Mouse (Mus musculus): ENCODE data around the gene Pou4f1. TPM values are rescaled to one million over a fixed set of nuclear protein-coding genes. Genes with fewer than 3 reads are reported as not detected.

Gene Pou4f1
- polyA plus RNA-seq, 1 experiment from 2014 or later = 0.25 TPM

- Histone ChIP-seq H3K4me1 (replicated peaks; ENCODE audit: control insufficient read depth, insufficient read depth, low read length) (peaks cover 16% of the 10 kb centered on the region), H3K27ac (ENCODE audit: low read length) (no peak overlapping the region), H3K9me3 (ENCODE audit: control insufficient read depth, low read length) (no peaks in the 10 kb centered on the region), H3K4me3 (ENCODE audit: low read length) (peak overlapping the region; percentile 37), H3K27me3 (ENCODE audit: control insufficient read depth, insufficient read depth, low read depth, low read length) (peaks cover 91% of the 10 kb centered on the region), H3K36me3 (ENCODE audit: control insufficient read depth, insufficient read depth, low read length) (no peaks in the 10 kb centered on the region), H3K4me2 (ENCODE audit: low read depth, low read length) (peak overlapping the region; percentile 35; the same call in 1 of the 2 replicates), H3K9ac (ENCODE audit: low read length) (no peak overlapping the region)
- ATAC-seq (ENCODE audit: low read depth) = no peak
- WGBS = 2% methylated on average over 26 of the region's 43 CpGs
Observed at GRCm38 (mm10) chr14:104466557-104466956, 1.2 kb downstream of the Pou4f1 start.

GRCm38 (mm10) chr14:104465483-104466235 lies 2.1 kb downstream of the Pou4f1 start:
- no peak overlapping the region for H3K27ac ChIP-seq (ENCODE audit: low read length)
- H3K4me3 ChIP-seq (ENCODE audit: low read length) = peak overlapping the region; percentile 37
- H3K4me1 ChIP-seq (replicated peaks; ENCODE audit: control insufficient read depth, insufficient read depth, low read length) = peaks cover 16% of the 10 kb centered on the region
- no peaks in the 10 kb centered on the region for H3K9me3 ChIP-seq (ENCODE audit: control insufficient read depth, low read length)
- H3K27me3 ChIP-seq (ENCODE audit: control insufficient read depth, insufficient read depth, low read depth, low read length) = peaks cover 91% of the 10 kb centered on the region
- peak overlapping the region; percentile 50 for H3K4me2 ChIP-seq (ENCODE audit: low read depth, low read length)
- H3K36me3 ChIP-seq (ENCODE audit: control insufficient read depth, insufficient read depth, low read length) = no peaks in the 10 kb centered on the region
- no peak for ATAC-seq (ENCODE audit: low read depth)
- WGBS = under 1% methylated on average over 57 of the region's 64 CpGs
- H3K9ac ChIP-seq (ENCODE audit: low read length) = no peak overlapping the region

DNA sequence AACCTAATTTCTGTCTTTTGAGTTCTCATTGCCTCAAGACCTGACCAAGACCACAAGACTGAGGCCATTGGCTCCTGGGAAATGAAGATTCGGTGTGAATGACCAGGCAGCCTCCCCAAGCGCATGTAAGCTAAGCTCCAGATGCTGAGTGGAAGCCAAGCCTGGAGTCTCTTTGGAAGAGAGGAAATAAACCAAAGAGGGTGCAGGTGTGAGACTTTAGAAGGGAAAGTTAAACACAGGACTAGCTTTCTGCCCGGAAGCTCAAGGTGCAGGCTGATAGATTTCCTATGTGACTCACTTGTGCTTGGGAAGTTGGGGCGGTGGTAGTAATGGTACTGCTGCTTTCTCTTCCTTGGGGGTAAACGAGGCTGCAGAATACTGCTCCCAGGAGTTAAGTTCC lies 3.0 kb downstream of the Pou4f1 start:
- Histone ChIP-seq H3K4me3 (ENCODE audit: low read length) (no peak overlapping the region), H3K4me1 (replicated peaks; ENCODE audit: control insufficient read depth, insufficient read depth, low read length) (peaks cover 16% of the 10 kb centered on the region), H3K27ac (ENCODE audit: low read length) (no peak overlapping the region), H3K27me3 (ENCODE audit: control insufficient read depth, insufficient read depth, low read depth, low read length) (peaks cover 89% of the 10 kb centered on the region), H3K4me2 (ENCODE audit: low read depth, low read length) (no peak overlapping the region), H3K36me3 (ENCODE audit: control insufficient read depth, insufficient read depth, low read length) (no peaks in the 10 kb centered on the region), H3K9me3 (ENCODE audit: control insufficient read depth, low read length) (no peaks in the 10 kb centered on the region), H3K9ac (ENCODE audit: low read length) (no peak overlapping the region)
- 4% methylated on average over 5 of the region's 5 CpGs for WGBS
- ATAC-seq (ENCODE audit: low read depth) = no peak

DNA sequence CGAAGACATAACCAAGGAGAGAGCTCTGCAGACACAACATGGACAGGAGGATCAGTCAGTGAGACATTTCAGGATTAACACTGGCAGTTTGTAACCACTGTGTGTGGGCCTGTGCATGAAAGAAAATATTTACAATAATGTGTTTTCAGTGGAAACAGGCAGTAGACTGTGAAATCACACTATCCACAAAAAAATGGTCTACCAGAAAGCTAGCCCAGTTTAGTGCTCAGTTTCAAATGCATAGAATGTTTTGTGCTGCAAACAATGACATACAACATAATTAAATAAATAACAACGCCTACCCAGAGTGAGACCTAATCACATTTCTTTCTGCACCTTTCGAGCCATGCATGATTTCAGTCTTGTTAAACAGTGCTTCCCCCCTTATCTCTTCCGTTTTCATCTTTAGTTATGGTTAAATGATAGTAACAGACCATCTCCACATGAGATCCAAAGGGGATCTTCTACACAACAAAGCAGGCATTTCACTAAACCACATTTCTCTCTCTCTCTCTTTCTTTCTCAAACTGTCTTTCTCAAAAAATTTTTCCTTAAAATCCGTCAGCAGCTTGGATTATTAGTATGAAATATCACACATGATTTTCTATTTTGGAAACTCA lies 4.1 kb downstream of the Pou4f1 start:
- H3K36me3 ChIP-seq (ENCODE audit: control insufficient read depth, insufficient read depth, low read length) = no peaks in the 10 kb centered on the region
- H3K9ac ChIP-seq (ENCODE audit: low read length) = no peak overlapping the region
- no peaks in the 10 kb centered on the region for H3K9me3 ChIP-seq (ENCODE audit: control insufficient read depth, low read length)
- H3K27ac ChIP-seq (ENCODE audit: low read length) = no peak overlapping the region
- no peak overlapping the region for H3K4me3 ChIP-seq (ENCODE audit: low read length)
- WGBS = 6% methylated on average over 5 of the region's 5 CpGs
- no peak for ATAC-seq (ENCODE audit: low read depth)
- no peak overlapping the region for H3K4me2 ChIP-seq (ENCODE audit: low read depth, low read length)
- H3K4me1 ChIP-seq (replicated peaks; ENCODE audit: control insufficient read depth, insufficient read depth, low read length) = peaks cover 16% of the 10 kb centered on the region
- peaks cover 90% of the 10 kb centered on the region for H3K27me3 ChIP-seq (ENCODE audit: control insufficient read depth, insufficient read depth, low read depth, low read length)

DNA sequence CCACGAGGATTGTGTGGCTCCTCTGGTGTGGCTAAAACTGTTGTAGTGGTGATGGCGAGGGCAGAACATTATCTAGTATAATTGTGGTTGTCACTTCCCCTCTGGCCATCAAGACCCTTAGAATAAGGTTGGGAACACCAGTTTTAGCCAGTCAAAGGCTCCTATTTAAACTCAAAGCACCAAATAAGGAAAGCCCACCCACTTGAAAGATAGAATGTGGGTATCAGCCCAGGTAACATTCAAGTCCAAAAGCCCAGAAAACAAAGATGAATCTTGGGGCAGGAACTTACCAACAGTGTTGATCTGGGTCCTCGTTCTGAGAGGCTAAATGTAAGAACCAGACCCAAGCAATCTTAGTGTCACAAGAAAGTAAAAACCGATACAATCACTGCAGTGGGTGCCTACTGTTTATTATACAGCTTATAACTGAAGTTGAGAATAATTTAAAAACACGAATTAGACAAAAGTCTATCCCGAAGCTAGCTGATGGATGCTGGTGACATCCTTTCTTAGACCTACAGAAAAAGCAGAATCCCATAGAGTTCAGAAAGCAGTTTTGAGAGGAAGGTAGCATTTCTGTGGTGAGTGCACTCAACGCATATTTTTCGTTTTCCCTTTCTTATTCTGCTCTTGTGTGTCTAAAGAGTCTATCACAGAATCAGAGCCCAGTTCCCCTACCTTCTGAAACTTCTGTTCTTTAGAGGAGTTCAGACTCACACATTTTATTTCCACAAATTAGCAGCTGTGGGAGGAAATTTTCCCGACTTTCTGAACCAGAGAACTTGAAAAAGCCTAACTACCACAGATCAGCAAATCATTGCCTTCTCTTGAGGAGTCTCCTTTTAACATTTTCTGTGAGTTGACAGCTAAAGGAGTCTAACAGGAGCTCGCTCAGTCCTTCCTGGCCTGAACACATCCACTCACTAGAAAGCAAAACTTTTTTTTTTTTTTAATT lies 6.2 kb downstream of the Pou4f1 start:
- no peak for ATAC-seq (ENCODE audit: low read depth)
- no peak overlapping the region for H3K27ac ChIP-seq (ENCODE audit: low read length)
- H3K4me3 ChIP-seq (ENCODE audit: low read length) = no peak overlapping the region
- no peak overlapping the region for H3K4me2 ChIP-seq (ENCODE audit: low read depth, low read length)
- H3K27me3 ChIP-seq (ENCODE audit: control insufficient read depth, insufficient read depth, low read depth, low read length) = peaks cover 85% of the 10 kb centered on the region
- 2% methylated on average over 10 of the region's 10 CpGs for WGBS
- H3K9ac ChIP-seq (ENCODE audit: low read length) = no peak overlapping the region
- peaks cover 7% of the 10 kb centered on the region for H3K4me1 ChIP-seq (replicated peaks; ENCODE audit: control insufficient read depth, insufficient read depth, low read length)
- H3K9me3 ChIP-seq (ENCODE audit: control insufficient read depth, low read length) = no peaks in the 10 kb centered on the region
- H3K36me3 ChIP-seq (ENCODE audit: control insufficient read depth, insufficient read depth, low read length) = no peaks in the 10 kb centered on the region

- peak; percentile 65 for ATAC-seq (ENCODE audit: low read depth)
- no peak overlapping the region for H3K27ac ChIP-seq (ENCODE audit: low read length)
- 1% methylated on average over 58 of the region's 59 CpGs for WGBS
- H3K4me1 ChIP-seq (replicated peaks; ENCODE audit: control insufficient read depth, insufficient read depth, low read length) = no peaks in the 10 kb centered on the region
- H3K4me3 ChIP-seq (ENCODE audit: low read length) = peak overlapping the region; percentile 1; the same call in 1 of the 2 replicates
- H3K9ac ChIP-seq (ENCODE audit: low read length) = no peak overlapping the region
- H3K27me3 ChIP-seq (ENCODE audit: control insufficient read depth, insufficient read depth, low read depth, low read length) = peaks cover 77% of the 10 kb centered on the region
- no peak overlapping the region for H3K4me2 ChIP-seq (ENCODE audit: low read depth, low read length)
- H3K36me3 ChIP-seq (ENCODE audit: control insufficient read depth, insufficient read depth, low read length) = no peaks in the 10 kb centered on the region
- no peaks in the 10 kb centered on the region for H3K9me3 ChIP-seq (ENCODE audit: control insufficient read depth, low read length)
Observed at GRCm38 (mm10) chr14:104460325-104461285, 7.2 kb downstream of the Pou4f1 start.

DNA sequence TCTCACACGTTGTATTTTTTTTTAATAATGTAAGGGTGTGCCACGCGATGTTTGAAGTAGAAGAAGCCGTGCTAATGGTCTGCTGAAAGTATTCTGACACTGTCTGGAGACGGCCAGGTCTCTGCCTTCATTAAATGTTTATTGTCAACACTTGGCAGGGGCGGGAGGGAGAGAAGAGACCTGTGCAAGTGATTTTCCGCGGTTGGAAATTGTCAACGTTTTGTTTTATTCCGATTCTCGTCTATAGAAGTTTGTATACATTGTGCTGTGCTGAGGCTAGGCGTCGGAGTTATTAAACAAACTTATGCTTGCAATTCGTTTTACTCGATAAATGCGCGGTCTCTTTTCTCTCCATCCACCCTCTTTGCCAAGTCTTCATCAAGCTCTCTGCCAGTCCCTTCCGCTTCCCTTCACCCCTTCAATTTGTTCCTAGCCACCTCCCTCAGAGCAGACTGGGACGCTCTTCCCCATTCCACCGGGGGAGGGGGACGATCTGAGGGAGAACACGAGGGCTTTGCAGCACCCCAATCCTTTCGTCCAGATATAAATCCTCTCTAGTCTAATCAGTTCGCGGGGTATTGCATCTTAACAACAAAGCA lies 8.2 kb downstream of the Pou4f1 start:
- H3K9ac ChIP-seq (ENCODE audit: low read length) = no peak overlapping the region
- H3K36me3 ChIP-seq (ENCODE audit: control insufficient read depth, insufficient read depth, low read length) = no peaks in the 10 kb centered on the region
- peaks cover 69% of the 10 kb centered on the region for H3K27me3 ChIP-seq (ENCODE audit: control insufficient read depth, insufficient read depth, low read depth, low read length)
- H3K4me3 ChIP-seq (ENCODE audit: low read length) = no peak overlapping the region
- no peak overlapping the region for H3K4me2 ChIP-seq (ENCODE audit: low read depth, low read length)
- H3K4me1 ChIP-seq (replicated peaks; ENCODE audit: control insufficient read depth, insufficient read depth, low read length) = no peaks in the 10 kb centered on the region
- WGBS = 0% methylated on average over 25 of the region's 25 CpGs
- H3K27ac ChIP-seq (ENCODE audit: low read length) = no peak overlapping the region
- ATAC-seq (ENCODE audit: low read depth) = no peak
- H3K9me3 ChIP-seq (ENCODE audit: control insufficient read depth, low read length) = no peaks in the 10 kb centered on the region

DNA sequence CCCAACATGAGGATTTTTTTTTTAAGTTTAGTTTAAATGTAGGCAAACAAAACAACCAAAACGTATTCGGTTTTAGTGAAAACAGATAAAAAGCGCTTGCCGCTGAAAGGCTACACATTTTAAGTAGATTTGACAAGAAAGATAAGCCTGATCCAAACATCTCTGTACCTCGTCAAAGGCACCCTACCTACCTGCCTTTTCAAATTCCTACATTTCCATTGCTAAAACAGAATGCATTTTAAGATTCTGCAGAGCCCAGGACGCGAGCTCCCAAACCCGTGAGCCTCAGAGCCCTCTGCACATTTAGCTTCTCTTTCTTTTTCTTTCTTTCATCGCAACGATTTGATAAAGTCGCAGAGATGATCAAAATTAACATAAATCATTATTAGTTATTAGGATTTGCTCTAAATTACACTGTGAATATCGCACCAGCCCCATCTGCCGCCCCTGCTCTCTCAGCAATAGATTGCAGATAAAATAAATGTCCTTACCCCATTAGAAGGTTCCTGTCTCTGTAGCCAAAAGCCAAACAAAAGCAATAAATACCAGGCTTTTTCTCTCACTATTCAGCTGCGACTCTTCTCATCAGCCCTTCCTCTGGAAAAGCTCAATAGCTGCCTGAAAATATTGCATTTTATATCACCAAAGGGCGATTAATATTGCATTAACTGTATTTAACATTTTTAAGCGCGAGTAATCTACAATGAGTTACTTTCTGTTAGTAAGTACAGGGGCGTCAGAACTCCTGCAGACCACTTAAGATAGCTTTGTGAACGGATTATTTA lies 8.9 kb downstream of the Pou4f1 start:
- WGBS = 1% methylated on average over 19 of the region's 19 CpGs
- no peak overlapping the region for H3K4me2 ChIP-seq (ENCODE audit: low read depth, low read length)
- H3K9ac ChIP-seq (ENCODE audit: low read length) = no peak overlapping the region
- H3K36me3 ChIP-seq (ENCODE audit: control insufficient read depth, insufficient read depth, low read length) = no peaks in the 10 kb centered on the region
- H3K9me3 ChIP-seq (ENCODE audit: control insufficient read depth, low read length) = no peaks in the 10 kb centered on the region
- no peak for ATAC-seq (ENCODE audit: low read depth)
- no peak overlapping the region for H3K4me3 ChIP-seq (ENCODE audit: low read length)
- H3K27me3 ChIP-seq (ENCODE audit: control insufficient read depth, insufficient read depth, low read depth, low read length) = peaks cover 65% of the 10 kb centered on the region
- H3K27ac ChIP-seq (ENCODE audit: low read length) = no peak overlapping the region
- H3K4me1 ChIP-seq (replicated peaks; ENCODE audit: control insufficient read depth, insufficient read depth, low read length) = no peaks in the 10 kb centered on the region

Measured in lung, embryonic 16.5 days (tissue).